Mouse (Mus musculus) MEL (cell line): ENCODE measurements at regions not wholly inside any gene's neighbourhood (a gene's known extent, or its start where the extent isn't known, plus 50 kb on each side); places are given as distances from the start of the nearest gene placed in this dataset.

Source experiments
- DNase-seq: peaks from one replicate; pipeline ENCODE4 v3.0.0; 2011; ENCODE audit warnings: low read depth, low spot score
- H3K27ac ChIP-seq: 2 replicates; pipeline ENCODE4 v1.5.1; 2012; ENCODE audit warnings: low read depth, mild to moderate bottlenecking, control low read depth, low read length, moderate library complexity; ENCODE audit not compliant: control insufficient read depth
- H3K27me3 ChIP-seq, 2 experiments: fragments of 150-350 bp in 1 of 2; sonication (generic) in 1 of 2; 2 replicates each; pipeline ENCODE4 v1.6.1; 2012; ENCODE audit warnings: low read length in 2 of 2, mild to moderate bottlenecking in 2 of 2, improper control_type of control experiment in 1 of 2, moderate library complexity in 1 of 2; ENCODE audit not compliant: insufficient read depth in 2 of 2, control insufficient read depth in 1 of 2
- H3K36me3 ChIP-seq, 2 experiments: 2 replicates each; pipeline ENCODE4 v1.6.1; 2012 to 2014; ENCODE audit warnings: low read length in 2 of 2, improper control_type of control experiment in 1 of 2, inconsistent platforms in 1 of 2, mild to moderate bottlenecking in 1 of 2; ENCODE audit not compliant: insufficient read depth in 2 of 2, control insufficient read depth in 1 of 2
- H3K4me1 ChIP-seq, 2 experiments: fragments of 150-350 bp in 1 of 2; sonication (generic) in 1 of 2; 2 replicates each; pipeline ENCODE4 v1.6.1; 2012; ENCODE audit warnings: low read length in 2 of 2, improper control_type of control experiment in 1 of 2, mild to moderate bottlenecking in 1 of 2; ENCODE audit not compliant: insufficient read depth in 2 of 2, control insufficient read depth in 1 of 2
- H3K4me3 ChIP-seq, 2 experiments: fragments of 150-350 bp in 1 of 2; sonication (generic) in 1 of 2; 2 replicates each; pipeline ENCODE4 v1.5.1; 2012; ENCODE audit warnings: low read depth in 2 of 2, low read length in 2 of 2, mild to moderate bottlenecking in 2 of 2, moderate library complexity in 2 of 2, control low read depth in 1 of 2, improper control_type of control experiment in 1 of 2; ENCODE audit not compliant: control insufficient read depth in 1 of 2, insufficient read depth in 1 of 2
- H3K79me2 ChIP-seq: 2 replicates; pipeline ENCODE4 v1.6.1; 2012; ENCODE audit warnings: mild to moderate bottlenecking, low read length, moderate library complexity; ENCODE audit not compliant: control insufficient read depth, poor library complexity, insufficient read depth
- H3K9ac ChIP-seq: 2 replicates; pipeline ENCODE4 v1.6.1; 2012; ENCODE audit warnings: low read depth, mild to moderate bottlenecking, control low read depth, low read length, moderate library complexity; ENCODE audit not compliant: control insufficient read depth, poor library complexity, severe bottlenecking
- H3K9me3 ChIP-seq: fragments of 150-350 bp; sonication (generic); replicated peaks from 2 replicates; pipeline ENCODE4 v1.6.1; 2012; ENCODE audit warnings: mild to moderate bottlenecking, low read length, improper control_type of control experiment, moderate library complexity; ENCODE audit not compliant: insufficient read depth
- CHD1 ChIP-seq: IDR thresholded peaks from 2 replicates; pipeline ENCODE4 v1.6.1; 2012; ENCODE audit warnings: low read depth, mild to moderate bottlenecking, inconsistent platforms, low read length, improper control_type of control experiment
- CHD2 ChIP-seq: IDR thresholded peaks from 2 replicates; pipeline ENCODE4 v1.6.1; 2011; ENCODE audit warnings: low read length, improper control_type of control experiment
- GABPA ChIP-seq: IDR thresholded peaks from 2 replicates; pipeline ENCODE4 v1.6.1; 2012; ENCODE audit warnings: low read depth, mild to moderate bottlenecking, inconsistent platforms, low read length, improper control_type of control experiment, moderate library complexity
- HCFC1 ChIP-seq: IDR thresholded peaks from 2 replicates; pipeline ENCODE4 v1.6.1; 2012; ENCODE audit warnings: low read depth, mild to moderate bottlenecking, inconsistent platforms, low read length, improper control_type of control experiment, moderate library complexity
- MEF2A ChIP-seq: IDR thresholded peaks from 2 replicates; pipeline ENCODE4 v1.6.1; 2014; ENCODE audit warnings: low read depth, mild to moderate bottlenecking, inconsistent platforms, low read length, improper control_type of control experiment; ENCODE audit not compliant: poor library complexity, insufficient replicate concordance, severe bottlenecking; ENCODE audit errors: extremely low read depth
- NELFE ChIP-seq: IDR thresholded peaks from 2 replicates; pipeline ENCODE4 v1.6.1; 2011; ENCODE audit warnings: low read depth, low read length, improper control_type of control experiment
- POLR2AphosphoS2 ChIP-seq: IDR thresholded peaks from 2 replicates; pipeline ENCODE4 v1.6.1; 2011; ENCODE audit warnings: low read length, improper control_type of control experiment
- TAL1 ChIP-seq: IDR thresholded peaks from 2 replicates; pipeline ENCODE4 v1.6.1; 2012; ENCODE audit warnings: mild to moderate bottlenecking, inconsistent platforms, low read length, moderate library complexity, mixed read lengths
- TBP ChIP-seq: IDR thresholded peaks from 2 replicates; pipeline ENCODE4 v1.8.0; 2011; ENCODE audit warnings: low read depth, low read length, improper control_type of control experiment
- UBTF ChIP-seq: IDR thresholded peaks from 2 replicates; pipeline ENCODE4 v1.6.1; 2012; ENCODE audit warnings: low read depth, mild to moderate bottlenecking, inconsistent platforms, low read length, improper control_type of control experiment, moderate library complexity, borderline replicate concordance; ENCODE audit not compliant: insufficient read depth
- ZNF384 ChIP-seq: IDR thresholded peaks from 2 replicates; pipeline ENCODE4 v1.6.1; 2012; ENCODE audit warnings: low read depth, mild to moderate bottlenecking, inconsistent platforms, low read length, improper control_type of control experiment

DNA sequence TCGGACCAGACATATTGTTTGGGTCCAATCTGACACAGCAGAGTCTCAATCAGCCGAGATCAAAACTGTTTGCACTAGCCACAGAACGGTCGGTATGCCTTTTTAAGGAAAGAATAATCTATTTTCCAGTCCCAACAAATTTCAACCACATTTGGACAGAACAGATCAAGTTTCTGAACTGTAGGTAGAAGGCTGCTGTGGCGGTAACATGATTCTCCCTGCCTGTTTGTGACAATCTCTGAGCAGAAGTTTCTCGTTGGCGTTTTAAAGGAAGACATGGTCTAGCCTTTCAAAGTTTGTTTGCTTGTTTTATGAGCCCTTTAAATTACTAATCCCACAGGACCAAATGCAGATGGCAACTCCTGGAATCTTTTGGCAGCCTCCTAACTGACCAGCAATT, 339.6 kb downstream of the Slc4a3 start:
- no peaks in the 10 kb centered on the region for H3K36me3 ChIP-seq
- TF ChIP-seq TAL1 (no peak), GABPA (no peak), CHD2 (no peak)
- H3K27me3 ChIP-seq, result no peaks in the 10 kb centered on the region
- H3K9me3 ChIP-seq, result no peaks in the 10 kb centered on the region
- DNase-seq, result no peak
- no peak overlapping the region for H3K9ac ChIP-seq
- no peak overlapping the region for H3K4me3 ChIP-seq
- no peak overlapping the region for H3K27ac ChIP-seq
- H3K79me2 ChIP-seq, result no peaks in the 10 kb centered on the region
- H3K4me1 ChIP-seq, result no peaks in the 10 kb centered on the region

DNA sequence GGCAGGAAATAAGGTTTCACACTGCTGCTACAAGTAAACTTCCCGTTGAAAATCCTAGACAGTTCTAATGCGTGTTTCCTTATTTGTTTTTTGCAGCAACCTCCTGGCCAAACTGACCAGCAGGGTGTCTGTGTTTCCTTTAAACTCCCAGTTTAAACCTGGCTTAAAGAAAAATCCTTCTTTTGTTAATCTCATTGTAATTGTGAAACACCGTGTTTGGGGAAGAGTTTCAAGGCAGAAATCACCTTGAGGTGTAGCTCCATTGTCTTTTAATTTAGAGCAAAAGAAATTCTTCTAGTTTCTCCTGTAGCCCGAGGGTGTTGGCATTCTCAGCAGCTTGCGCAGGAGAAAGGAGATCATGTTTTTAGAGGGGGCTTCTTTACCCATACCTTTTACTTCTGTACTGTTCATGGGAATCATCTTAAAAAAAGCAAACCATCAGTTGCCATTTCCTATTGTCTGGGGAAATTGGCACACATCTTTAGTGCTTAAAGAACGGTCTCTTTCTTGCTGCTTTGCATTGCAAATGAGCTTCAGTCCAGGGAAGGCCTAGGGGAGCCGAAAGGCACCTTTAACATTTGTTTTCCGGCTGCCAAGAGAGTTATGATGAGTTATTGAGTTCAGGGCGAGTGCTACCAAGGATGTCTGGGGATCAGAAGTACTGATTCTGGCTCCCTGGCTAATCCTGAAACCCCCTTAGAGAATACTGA, 342.6 kb downstream of the Slc4a3 start:
- no peaks in the 10 kb centered on the region for H3K27me3 ChIP-seq
- H3K4me1 ChIP-seq, result no peaks in the 10 kb centered on the region
- no peaks in the 10 kb centered on the region for H3K79me2 ChIP-seq
- no peak overlapping the region for H3K27ac ChIP-seq
- DNase-seq, result no peak
- H3K9ac ChIP-seq, result no peak overlapping the region
- no peaks in the 10 kb centered on the region for H3K9me3 ChIP-seq
- TF ChIP-seq NELFE (no peak), POLR2AphosphoS2 (no peak), UBTF (no peak), CHD1 (no peak), ZNF384 (no peak), CHD2 (no peak), GABPA (no peak)
- no peaks in the 10 kb centered on the region for H3K36me3 ChIP-seq
- H3K4me3 ChIP-seq, result no peak overlapping the region

DNA sequence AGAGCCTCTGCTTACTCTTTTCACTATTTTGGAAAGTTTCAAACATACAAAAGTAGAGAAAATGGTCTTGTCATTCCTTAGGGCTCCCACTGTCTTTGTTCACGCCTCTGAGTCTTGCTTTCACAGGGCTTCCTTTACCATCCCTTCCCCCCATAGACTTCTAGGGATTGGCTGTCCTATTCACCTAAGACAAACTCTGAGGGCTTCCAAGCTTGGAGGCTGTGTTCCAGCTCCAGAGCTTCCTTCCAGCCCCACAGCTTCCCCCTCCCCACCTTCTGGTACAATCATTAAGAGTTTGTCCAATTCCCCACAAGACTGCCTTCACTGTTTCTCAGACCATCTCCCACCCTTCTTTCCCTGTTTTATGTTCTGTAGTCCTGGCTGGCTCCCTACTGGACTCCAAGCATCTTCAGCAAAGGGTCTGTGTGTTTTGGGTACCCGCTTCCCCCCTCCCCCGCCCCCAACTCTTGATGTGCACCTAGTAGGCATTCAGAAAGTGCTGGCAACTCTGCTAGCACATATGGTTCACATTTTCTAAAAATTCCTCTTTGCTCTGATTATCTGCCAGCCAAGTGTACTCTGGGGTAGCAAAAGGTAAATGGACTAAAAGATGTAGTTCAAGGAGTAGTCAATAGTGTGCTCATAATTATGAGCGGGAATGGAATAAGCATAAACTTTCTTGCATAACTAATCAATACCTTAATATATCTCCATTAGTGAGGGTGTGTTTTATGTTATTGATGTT, 344.0 kb downstream of the Slc4a3 start:
- Histone ChIP-seq H3K27ac (no peak overlapping the region), H3K27me3 (no peaks in the 10 kb centered on the region), H3K9me3 (no peaks in the 10 kb centered on the region), H3K4me3 (no peak overlapping the region), H3K4me1 (no peaks in the 10 kb centered on the region), H3K9ac (no peak overlapping the region), H3K79me2 (no peaks in the 10 kb centered on the region), H3K36me3 (no peaks in the 10 kb centered on the region)
- DNase-seq, result no peak
- TF ChIP-seq HCFC1 (no peak), UBTF (no peak), TAL1 (no peak), TBP (no peak), MEF2A (no peak)
- TF ChIP-seq, all 39 proteins: peak for 0
